Mouse (Mus musculus) stomach, postnatal 0 days (tissue): ENCODE measurements around the gene Mef2c.

Source experiments
- CTCF ChIP-seq: IDR thresholded peaks from 2 replicates; pipeline ENCODE4 v1.5.1; 2016; ENCODE audit warnings: antibody characterized with exemption, low read depth, mild to moderate bottlenecking, moderate library complexity
- EP300 ChIP-seq: optimal IDR thresholded peaks from 2 replicates; pipeline ENCODE3; 2016; ENCODE audit warnings: antibody characterized with exemption

- TF ChIP-seq CTCF: no peak
- no peak for TF ChIP-seq EP300
Measured at GRCm38 (mm10) chr13:83715308-83715785, 211.5 kb downstream of the Mef2c start.
